Mouse (Mus musculus) forebrain, embryonic 16.5 days (tissue): Measurements from ENCODE around the gene Anxa6. TPM values are rescaled to one million over a fixed set of nuclear protein-coding genes. Genes with fewer than 3 reads are reported as not detected.

Experiments used
- ATAC-seq: fragments of 200-750 bp; cut with Nextera tagmentation; 2 replicates; pipeline ENCODE4 v1.8.0; 2017; ENCODE audit warnings: mild to moderate bottlenecking, moderate library complexity
- H3K27ac ChIP-seq: fragments of 300-500 bp; sonication (generic); 2 replicates; pipeline ENCODE4 v1.5.1; 2014; ENCODE audit warnings: low read length, control low read depth
- H3K27me3 ChIP-seq: fragments of 300-500 bp; sonication (generic); replicated peaks from 2 replicates; pipeline ENCODE4 v1.6.1; 2014; ENCODE audit warnings: low read length; ENCODE audit not compliant: control insufficient read depth, insufficient read depth
- H3K36me3 ChIP-seq: fragments of 300-500 bp; sonication (generic); 2 replicates; pipeline ENCODE4 v1.6.1; 2014; ENCODE audit not compliant: control insufficient read depth, insufficient read depth
- H3K4me1 ChIP-seq: fragments of 300-500 bp; sonication (generic); replicated peaks from 2 replicates; pipeline ENCODE4 v1.6.1; 2014; ENCODE audit warnings: low read length; ENCODE audit not compliant: control insufficient read depth, insufficient read depth
- H3K4me2 ChIP-seq: fragments of 300-500 bp; sonication (generic); 2 replicates; pipeline ENCODE4 v1.6.1; 2014; ENCODE audit warnings: mild to moderate bottlenecking, low read length, control low read depth
- H3K4me3 ChIP-seq: fragments of 300-500 bp; sonication (generic); replicated peaks from 2 replicates; pipeline ENCODE4 v1.5.1; 2014; ENCODE audit warnings: mild to moderate bottlenecking, low read length, control low read depth
- H3K9ac ChIP-seq: fragments of 300-500 bp; sonication (generic); replicated peaks from 2 replicates; pipeline ENCODE4 v1.6.1; 2014; ENCODE audit warnings: low read depth, low read length, control low read depth
- H3K9me3 ChIP-seq: fragments of 300-500 bp; sonication (generic); 2 replicates; pipeline ENCODE4 v1.6.1; 2016; ENCODE audit warnings: low read length; ENCODE audit not compliant: control insufficient read depth
- WGBS: fragments of 180-500 bp; shearing (Covaris S2); extraction: QIAGEN DNeasy Blood & Tissue Kit; methylation state at CpG from one replicate; pipeline ENCODE4 v1.1.7; 2014; 5-methylcytosine and 5-hydroxymethylcytosine counted together
- polyA plus RNA-seq: library from polyadenylated mRNA; unstranded; fragments of >200 nt; fragmentation: Nextera tagmentation; extraction: Ambion mirVana; gene quantifications from 2 replicates; pipeline ENCODE4 v1.2.1, GENCODE M21; 2015

The Anxa6 gene
- polyA plus RNA-seq, 1 experiment from 2014 or later, result 40.9 TPM

DNA sequence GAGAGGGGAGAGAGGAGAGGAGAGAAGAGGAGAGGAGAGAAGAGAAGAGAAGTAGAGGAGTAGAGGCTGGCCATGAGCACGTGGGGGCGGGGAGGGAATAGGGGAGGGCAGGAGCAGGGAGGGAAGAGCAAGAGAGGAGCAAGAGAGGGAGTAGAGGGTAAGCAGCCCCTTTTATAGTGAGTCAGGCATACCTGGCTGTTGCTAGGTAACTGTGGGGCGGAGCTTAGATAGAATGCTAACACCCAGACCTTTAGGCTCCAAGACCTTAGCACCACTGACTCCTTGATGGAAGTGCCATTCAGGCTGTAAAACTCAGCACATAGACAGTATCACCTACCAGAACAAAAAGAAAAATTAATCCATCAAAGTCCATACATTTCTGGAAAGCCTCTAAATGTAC, 3.4 kb upstream of the Anxa6 start:
- H3K27ac ChIP-seq, result no peak overlapping the region
- WGBS, result 31% methylated on average over 3 of the region's 3 CpGs

DNA sequence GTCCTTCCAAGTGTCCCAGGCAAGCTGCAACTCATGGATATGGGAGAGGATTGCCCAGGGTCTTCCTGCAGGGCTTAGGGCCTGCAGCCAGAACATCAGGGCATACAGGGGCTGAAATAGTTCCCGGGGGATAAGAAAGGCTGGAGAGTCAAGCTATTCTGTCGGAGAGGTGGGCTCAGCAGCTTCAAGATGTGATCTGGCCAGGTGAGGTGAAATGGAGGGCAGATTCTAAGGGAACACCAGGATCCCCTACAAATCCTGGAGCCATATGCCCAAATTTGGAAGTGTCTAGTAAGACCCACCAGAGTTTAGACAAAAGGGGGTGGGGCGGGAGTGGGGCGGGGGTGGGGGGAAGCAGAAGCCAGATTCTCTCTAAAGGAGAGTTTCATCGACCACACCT, 959 bp downstream of the Anxa6 start:
- Histone ChIP-seq H3K4me2 (peak overlapping the region; percentile 99), H3K9ac (peak overlapping the region; percentile 79), H3K4me3 (peak overlapping the region; percentile 74), H3K27ac (no peak overlapping the region), H3K4me1 (peaks cover 21% of the 10 kb centered on the region), H3K9me3 (no peaks in the 10 kb centered on the region), H3K27me3 (no peaks in the 10 kb centered on the region), H3K36me3 (no peaks in the 10 kb centered on the region)
- WGBS, result 18% methylated on average over 5 of the region's 5 CpGs
- no peak for ATAC-seq

More for the DNA sequence above, 3.4 kb upstream of the Anxa6 start:
- no peaks in the 10 kb centered on the region for H3K36me3 ChIP-seq
- no peak overlapping the region for H3K4me2 ChIP-seq
- peaks cover 18% of the 10 kb centered on the region for H3K4me1 ChIP-seq
- H3K9ac ChIP-seq, result no peak overlapping the region
- no peak overlapping the region for H3K4me3 ChIP-seq
- H3K27me3 ChIP-seq, result no peaks in the 10 kb centered on the region
- H3K9me3 ChIP-seq, result no peaks in the 10 kb centered on the region
- no peak for ATAC-seq

DNA sequence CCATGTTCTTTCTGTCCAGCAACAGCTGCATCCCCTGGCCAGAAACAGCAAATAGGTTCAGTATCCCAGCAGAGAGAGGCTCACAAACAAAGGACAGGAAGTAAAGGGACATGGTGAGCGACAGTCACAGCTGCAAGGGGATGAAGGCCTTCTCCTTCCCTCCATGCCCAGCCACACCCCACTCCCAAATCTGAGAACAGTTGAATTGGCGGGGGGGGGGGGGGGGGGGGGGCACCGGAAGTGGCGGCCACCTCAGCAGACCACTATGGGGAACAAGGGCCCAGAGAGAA, 1.3 kb downstream of the Anxa6 start:
- no peak for ATAC-seq
- Histone ChIP-seq H3K9me3 (no peaks in the 10 kb centered on the region), H3K4me3 (peak overlapping the region; percentile 74), H3K27ac (no peak overlapping the region), H3K36me3 (no peaks in the 10 kb centered on the region), H3K4me1 (peaks cover 21% of the 10 kb centered on the region), H3K27me3 (no peaks in the 10 kb centered on the region), H3K4me2 (peak overlapping the region; percentile 99), H3K9ac (peak overlapping the region; percentile 79)
- WGBS, result 46% methylated on average over 1 of the region's 4 CpGs

DNA sequence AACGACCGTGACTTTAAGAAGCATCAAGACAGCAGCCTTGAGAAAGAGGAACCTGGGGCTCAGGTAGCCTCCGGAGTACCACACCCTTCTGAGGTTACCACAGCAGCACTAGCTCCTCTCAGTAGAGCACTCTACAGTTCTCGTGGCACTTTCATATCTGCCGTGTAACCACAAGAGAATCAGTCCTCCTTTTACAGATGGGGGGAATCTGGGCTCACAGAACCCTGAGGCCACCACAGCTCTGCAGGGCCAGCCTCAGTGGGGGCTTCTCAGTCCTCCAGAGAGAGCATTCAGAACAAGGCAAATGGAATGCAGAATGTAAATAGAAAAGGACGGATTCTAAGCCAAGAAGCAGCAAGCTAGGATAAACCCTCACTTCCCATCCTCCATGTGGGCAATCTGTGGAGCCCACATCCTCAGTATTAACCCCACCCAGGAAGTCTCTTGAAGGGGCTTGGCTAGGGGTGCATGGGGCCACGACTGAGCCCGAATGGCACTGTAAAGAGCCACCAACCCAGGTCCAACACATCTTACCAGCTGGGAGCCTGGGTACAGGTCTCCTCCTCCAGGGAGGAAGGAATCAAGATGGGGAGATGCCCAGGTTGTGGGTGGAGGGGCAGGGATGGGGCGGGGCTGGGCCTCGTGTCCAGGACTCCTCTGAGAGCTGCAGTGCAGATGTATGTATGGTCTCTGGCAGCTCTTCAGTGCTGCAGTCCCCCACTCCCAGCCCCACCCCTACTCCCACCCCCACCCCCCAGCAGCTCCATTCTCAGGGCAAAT, 1.8 kb downstream of the Anxa6 start:
- H3K9me3 ChIP-seq, result no peaks in the 10 kb centered on the region
- H3K27ac ChIP-seq, result no peak overlapping the region
- peak overlapping the region; percentile 99 for H3K4me2 ChIP-seq
- peak overlapping the region; percentile 23 for H3K9ac ChIP-seq
- ATAC-seq, result 0 out of 2 replicates have a peak, but pooled peaks have one; percentile 14
- peak overlapping the region; percentile 74; the same call in 1 of the 2 replicates for H3K4me3 ChIP-seq
- H3K4me1 ChIP-seq, result peaks cover 22% of the 10 kb centered on the region
- H3K36me3 ChIP-seq, result no peaks in the 10 kb centered on the region
- WGBS, result 48% methylated on average over 10 of the region's 10 CpGs
- no peaks in the 10 kb centered on the region for H3K27me3 ChIP-seq

DNA sequence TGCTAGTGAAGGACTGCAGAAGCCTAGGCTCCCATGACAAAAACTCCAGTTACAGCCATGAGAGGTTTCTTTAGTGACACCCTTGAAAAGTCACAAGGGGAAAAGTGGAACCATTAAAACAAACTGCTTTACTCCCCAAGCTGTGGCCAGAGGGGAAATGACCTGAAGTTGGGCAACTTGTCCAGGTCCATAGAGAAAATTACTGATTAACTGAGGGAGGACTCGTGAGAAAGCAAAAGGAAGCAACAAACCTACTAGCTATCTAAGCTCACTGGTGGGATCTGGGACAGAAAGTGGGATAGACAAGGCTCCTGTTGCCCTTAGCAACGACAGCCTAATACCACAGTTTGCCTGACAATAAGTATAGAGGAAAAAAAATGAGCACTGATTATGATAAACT, 4.7 kb downstream of the Anxa6 start:
- no peak for ATAC-seq
- H3K4me3 ChIP-seq, result no peak overlapping the region
- H3K27me3 ChIP-seq, result no peaks in the 10 kb centered on the region
- peaks cover 38% of the 10 kb centered on the region for H3K4me1 ChIP-seq
- no peaks in the 10 kb centered on the region for H3K36me3 ChIP-seq
- no peaks in the 10 kb centered on the region for H3K9me3 ChIP-seq
- no peak overlapping the region for H3K9ac ChIP-seq
- no peak overlapping the region for H3K27ac ChIP-seq
- no peak overlapping the region for H3K4me2 ChIP-seq
- WGBS, result 77% methylated on average over 2 of the region's 2 CpGs

DNA sequence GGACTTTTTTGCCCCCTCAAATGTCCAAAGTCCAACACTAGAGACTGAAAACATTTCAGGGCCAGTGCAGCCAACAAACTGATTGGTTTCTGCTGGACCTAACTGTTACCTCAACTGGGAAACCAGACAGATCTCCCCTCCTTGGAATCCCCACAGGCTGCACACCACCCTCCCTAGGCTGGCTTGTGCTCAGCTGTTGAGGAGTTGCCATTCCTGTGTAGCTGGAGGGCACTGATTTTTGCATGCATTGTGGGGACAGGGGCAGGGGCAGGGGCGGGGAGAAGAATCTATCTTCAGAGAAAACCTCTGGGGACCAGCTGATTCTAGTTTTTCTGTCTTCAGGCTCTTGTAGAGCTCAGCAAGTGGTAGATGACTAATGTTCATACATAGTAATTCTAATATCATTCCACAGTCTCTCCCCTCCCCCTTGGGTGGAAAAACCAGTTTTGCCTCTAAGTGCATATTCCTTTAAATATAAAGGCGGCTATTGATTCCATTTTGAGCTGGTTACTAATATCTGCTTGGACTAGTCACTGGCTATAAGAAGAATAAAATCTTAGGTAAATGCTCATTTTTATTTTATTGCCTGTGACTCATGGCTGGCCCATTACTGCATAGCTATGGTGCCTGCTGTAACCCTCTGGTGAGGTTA, 5.9 kb downstream of the Anxa6 start:
- Histone ChIP-seq H3K27me3 (no peaks in the 10 kb centered on the region), H3K4me2 (no peak overlapping the region), H3K4me3 (no peak overlapping the region), H3K27ac (no peak overlapping the region), H3K36me3 (no peaks in the 10 kb centered on the region), H3K9ac (no peak overlapping the region), H3K9me3 (no peaks in the 10 kb centered on the region), H3K4me1 (peaks cover 43% of the 10 kb centered on the region)
- WGBS, result 87% methylated on average over 2 of the region's 2 CpGs
- no peak for ATAC-seq

DNA sequence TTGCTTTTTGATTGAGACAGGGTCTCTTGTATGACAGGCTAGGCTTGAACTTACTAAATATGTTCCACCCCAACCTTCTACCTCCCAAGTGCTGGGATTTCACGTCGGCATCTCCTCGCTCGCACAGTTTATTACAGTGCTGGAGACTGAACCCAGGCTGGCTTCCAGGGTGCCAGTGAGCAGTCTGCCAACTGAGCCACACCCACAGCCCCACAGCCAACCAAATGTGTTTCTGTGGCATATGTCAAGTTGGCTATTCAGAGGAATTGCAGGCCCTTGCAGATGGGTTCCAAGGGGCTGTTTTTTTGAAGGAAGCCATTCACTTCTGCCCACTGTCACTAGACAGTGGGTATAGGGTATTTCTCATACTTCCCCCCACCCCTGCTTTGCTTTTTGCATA, 7.3 kb downstream of the Anxa6 start:
- H3K27ac ChIP-seq, result no peak overlapping the region
- 30% methylated on average over 4 of the region's 4 CpGs for whole genome bisulfite sequencing
- H3K4me2 ChIP-seq, result no peak overlapping the region
- no peaks in the 10 kb centered on the region for H3K36me3 ChIP-seq
- peaks cover 37% of the 10 kb centered on the region for H3K4me1 ChIP-seq
- peak; percentile 29; the same call in 1 of the 2 replicates for ATAC-seq
- no peaks in the 10 kb centered on the region for H3K27me3 ChIP-seq
- H3K4me3 ChIP-seq, result no peak overlapping the region
- H3K9me3 ChIP-seq, result no peaks in the 10 kb centered on the region
- no peak overlapping the region for H3K9ac ChIP-seq

DNA sequence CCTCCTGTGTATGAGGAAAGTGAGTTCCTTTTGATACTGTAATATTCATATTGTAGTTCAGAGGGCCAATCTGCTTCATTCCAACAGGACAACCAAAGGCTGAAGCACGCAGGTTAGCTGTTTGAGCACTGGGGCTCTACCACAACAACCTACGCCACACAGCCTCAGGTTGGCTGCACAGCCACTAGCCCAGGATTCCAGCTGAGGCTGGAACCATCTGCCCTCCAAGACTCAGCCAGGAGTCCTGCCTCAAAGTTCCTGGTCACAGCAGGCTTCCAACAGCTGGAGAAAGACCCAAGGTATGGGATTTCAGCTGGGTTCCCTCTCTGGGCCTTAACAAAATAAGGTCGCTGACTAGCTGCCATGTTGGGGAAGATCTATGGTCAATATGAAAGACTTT, 9.7 kb downstream of the Anxa6 start:
- Histone ChIP-seq H3K4me2 (no peak overlapping the region), H3K4me1 (peaks cover 37% of the 10 kb centered on the region), H3K27me3 (no peaks in the 10 kb centered on the region), H3K27ac (peak overlapping the region; percentile 85), H3K4me3 (no peak overlapping the region), H3K9me3 (no peaks in the 10 kb centered on the region), H3K36me3 (no peaks in the 10 kb centered on the region), H3K9ac (no peak overlapping the region)
- peak; percentile 24; the same call in 1 of the 2 replicates for ATAC-seq
- whole genome bisulfite sequencing, result 67% methylated on average over 3 of the region's 3 CpGs

DNA sequence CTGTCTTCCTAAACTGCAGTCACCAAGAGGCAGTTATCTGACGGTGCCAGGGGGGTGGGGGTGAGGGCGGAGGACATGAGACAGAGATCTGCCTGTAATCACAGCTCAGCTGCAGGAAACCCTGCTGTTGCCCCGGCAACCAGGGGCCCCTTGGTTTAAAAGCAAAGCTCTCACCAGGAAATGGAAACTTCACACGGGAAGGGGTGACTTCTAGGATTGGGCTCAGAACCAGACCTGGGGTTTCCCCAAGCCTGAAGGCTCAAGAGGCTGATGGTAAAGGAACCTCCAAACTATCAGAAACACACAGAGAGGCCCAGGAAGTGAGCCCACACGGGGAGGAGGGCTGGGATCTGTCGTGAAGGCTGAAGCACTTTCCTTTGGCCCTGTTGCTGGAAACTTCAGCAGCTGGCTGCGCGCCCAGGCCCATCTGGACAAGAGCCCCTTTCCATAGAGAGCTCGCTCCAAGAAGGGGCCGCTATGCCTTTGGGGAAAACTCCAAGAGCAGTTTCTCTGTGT, 10.1 kb downstream of the Anxa6 start:
- WGBS, result 2% methylated on average over 10 of the region's 10 CpGs

More for the DNA sequence above, 10.1 kb downstream of the Anxa6 start:
- H3K27ac ChIP-seq, result peak overlapping the region; percentile 85
- H3K4me3 ChIP-seq, result no peak overlapping the region
- H3K27me3 ChIP-seq, result no peaks in the 10 kb centered on the region
- peak overlapping the region; percentile 19 for H3K4me2 ChIP-seq
- peak overlapping the region; percentile 15; the same call in 1 of the 2 replicates for H3K9ac ChIP-seq
- ATAC-seq, result peak; percentile 83
- H3K4me1 ChIP-seq, result peaks cover 37% of the 10 kb centered on the region
- H3K9me3 ChIP-seq, result no peaks in the 10 kb centered on the region
- no peaks in the 10 kb centered on the region for H3K36me3 ChIP-seq
